Mouse (Mus musculus): ENCODE results near the gene Lrrc49. TPM values are rescaled to one million over a fixed set of nuclear protein-coding genes. Genes with fewer than 3 reads are reported as not detected.

Lrrc49 gene
- total RNA-seq (2021), result 10 to 100 TPM in 1 of 2 experiments, 1 to 10 TPM in 1; 9.4 to 10.2 TPM
- long read RNA-seq, experiment 1, partial matches to known transcripts, result 1 of 9 reads
- long read RNA-seq, experiment 1, other reads (novel, unspliced or antisense), result 5 of 9 reads
- long read RNA-seq, experiment 2, partial matches to known transcripts, result 0 of 5 reads
- long read RNA-seq, experiment 2, other reads (novel, unspliced or antisense), result 1 of 5 reads

GRCm38 (mm10) chr9:60687891-60688324 is at the start of gene Lrrc49:
TSS of gene Lrrc49 (minus strand) at chr9:60688158.
- peak; percentile 68 to 90 for DNase-seq (ENCODE audit: low spot score in 2 of 2)

- no peak for DNase-seq (ENCODE audit: low spot score in 2 of 2)
Measured at GRCm38 (mm10) chr9:60734321-60734720, 46.4 kb upstream of the Lrrc49 start.

GRCm38 (mm10) chr9:60724968-60725367 is 37.0 kb upstream of the Lrrc49 start:
- no peak for DNase-seq (ENCODE audit: low spot score in 2 of 2)

- no peak for DNase-seq (ENCODE audit: low spot score in 2 of 2)
Measured at GRCm38 (mm10) chr9:60719687-60720086, 31.7 kb upstream of the Lrrc49 start.

GRCm38 (mm10) chr9:60718284-60718683 is 30.3 kb upstream of the Lrrc49 start:
- DNase-seq (ENCODE audit: low spot score in 2 of 2), result no peak

GRCm38 (mm10) chr9:60715828-60716227 is 27.9 kb upstream of the Lrrc49 start:
- no peak for DNase-seq (ENCODE audit: low spot score in 2 of 2)

GRCm38 (mm10) chr9:60715271-60715670 is 27.3 kb upstream of the Lrrc49 start:
- DNase-seq (ENCODE audit: low spot score in 2 of 2), result no peak

- no peak for DNase-seq (ENCODE audit: low spot score in 2 of 2)
Measured at GRCm38 (mm10) chr9:60714191-60714590, 26.2 kb upstream of the Lrrc49 start.

- no peak for DNase-seq (ENCODE audit: low spot score in 2 of 2)
Measured at GRCm38 (mm10) chr9:60713616-60714015, 25.7 kb upstream of the Lrrc49 start.

- DNase-seq (ENCODE audit: low spot score in 2 of 2), result peak; percentile 30 to 56
Measured at GRCm38 (mm10) chr9:60712771-60713541, 25.0 kb upstream of the Lrrc49 start, which contains the start of gene Larp6. TSS of gene Larp6 (plus strand) at chr9:60712989.

- no peak for DNase-seq (ENCODE audit: low spot score in 2 of 2)
Measured at GRCm38 (mm10) chr9:60712011-60712410, 24.1 kb upstream of the Lrrc49 start.

GRCm38 (mm10) chr9:60709721-60710120 is 21.8 kb upstream of the Lrrc49 start:
- no peak for DNase-seq (ENCODE audit: low spot score in 2 of 2)

- no peak for DNase-seq (ENCODE audit: low spot score in 2 of 2)
Measured at GRCm38 (mm10) chr9:60708606-60709005, 20.6 kb upstream of the Lrrc49 start.

- DNase-seq (ENCODE audit: low spot score in 2 of 2), result no peak
Measured at GRCm38 (mm10) chr9:60707594-60707993, 19.6 kb upstream of the Lrrc49 start.

- no peak for DNase-seq (ENCODE audit: low spot score in 2 of 2)
Measured at GRCm38 (mm10) chr9:60699581-60700231, 11.7 kb upstream of the Lrrc49 start.

- DNase-seq (ENCODE audit: low spot score in 2 of 2), result no peak
Measured at GRCm38 (mm10) chr9:60696271-60696985, 8.5 kb upstream of the Lrrc49 start.

GRCm38 (mm10) chr9:60693986-60694385 is 6.0 kb upstream of the Lrrc49 start:
- no peak for DNase-seq (ENCODE audit: low spot score in 2 of 2)

GRCm38 (mm10) chr9:60692624-60693023 is 4.7 kb upstream of the Lrrc49 start:
- no peak for DNase-seq (ENCODE audit: low spot score in 2 of 2)

GRCm38 (mm10) chr9:60687415-60687814 is 543 bp downstream of the Lrrc49 start:
- DNase-seq (ENCODE audit: low spot score in 2 of 2), result no peak

- DNase-seq (ENCODE audit: low spot score in 2 of 2), result no peak
Measured at GRCm38 (mm10) chr9:60682753-60683152, 5.2 kb downstream of the Lrrc49 start.

- DNase-seq (ENCODE audit: low spot score in 2 of 2), result no peak
Measured at GRCm38 (mm10) chr9:60681005-60681404, 7.0 kb downstream of the Lrrc49 start.

Data from gastrocnemius, postnatal 4 days (tissue).